Comparison of ENCODE assay signal across 8 mouse cellular contexts in genomic region chr7:73628071-73628470, GRCm38 (mm10).
A peak's percentile ranks its signal among the peaks of the same experiment; 100 is the strongest.
DNase-seq lines count a peak whose midpoint lies in the region; ATAC-seq and TF ChIP-seq lines count a peak whose summit lies in the region.

No protein-coding gene starts in this region.

- peak; percentile 93 for TF ChIP-seq CTCF in layer of hippocampus, adult 2 months (conservative IDR thresholded peaks at IDR 0.05)
- TF ChIP-seq CTCF in lung, adult 2 months (IDR thresholded peaks at IDR 0.05; ENCODE audit: insufficient read depth, low read length) = peak; percentile 49

- under 1% methylated on average over 6 of the region's 6 CpGs for WGBS in lung, adult 2 months

- 0 out of 2 replicates have a peak overlapping the region, but pooled peaks have one; percentile 28 for H3K27ac ChIP-seq in layer of hippocampus, adult 2 months

- ATAC-seq in neutrophil, adult 5-6 weeks (ENCODE audit: extremely low read depth, insufficient number of reproducible peaks, low FRiP score, poor library complexity, severe bottlenecking) = peak; percentile 96

- TF ChIP-seq POLR2A in lung, adult 2 months (IDR thresholded peaks at IDR 0.05; ENCODE audit: borderline replicate concordance, extremely low read depth, low read depth, low read length) = no peak

- DNase-seq in MN1 (ENCODE audit: low spot score) = peak; percentile 86
- peak; percentile 75 to 78 for DNase-seq in cerebellum, adult 18-20 months
- peak; percentile 88 for DNase-seq in forelimb bud, embryonic 11.5 days (ENCODE audit: low read depth, low spot score)
- DNase-seq in heart, postnatal 4 days = peak; percentile 75
- peak; percentile 66 to 78 for DNase-seq in layer of hippocampus, adult 2 months (ENCODE audit: low spot score in 2 of 2)
- peak; percentile 57 for DNase-seq in lung, adult 2 months
- peak; percentile 80 for DNase-seq in thymus, postnatal 14 days

- no peaks in the 10 kb centered on the region; the same call in 1 of the 2 replicates for H3K4me1 ChIP-seq in lung, adult 2 months (ENCODE audit: control insufficient read depth, insufficient read depth, low read length)

- H3K4me3 ChIP-seq in layer of hippocampus, adult 2 months = no peak overlapping the region
- no peak overlapping the region for H3K4me3 ChIP-seq in lung, adult 2 months (replicated peaks; ENCODE audit: extremely low read depth, low read depth, low read length)
